Comparison of ENCODE assay signal across 8 mouse cellular contexts in genomic region chr4:48279498-48280134, GRCm38 (mm10). TPM values are rescaled to one million over a fixed set of nuclear protein-coding genes. Genes with fewer than 3 reads are reported as not detected.
A peak's percentile ranks its signal among the peaks of the same experiment; 100 is the strongest.
DNase-seq lines count a peak whose midpoint lies in the region; ATAC-seq lines count a peak whose summit lies in the region.

Erp44 (minus strand) TSS chr4:48279558.
Invs (plus strand) TSS chr4:48279760.

- ATAC-seq in hindbrain, embryonic 11.5 days (ENCODE audit: low FRiP score): peak; percentile 100

- H3K4me2 ChIP-seq in hindbrain, embryonic 11.5 days (replicated peaks; ENCODE audit: low read depth, low read length): peak within 1 kb of the TSS; percentile 74

- no peaks in the 10 kb centered on the region for H3K4me1 ChIP-seq in hindbrain, embryonic 11.5 days (replicated peaks; ENCODE audit: control insufficient read depth, insufficient read depth, low read length)

- H3K27ac ChIP-seq in hindbrain, embryonic 11.5 days (ENCODE audit: low read depth, low read length): peak within 1 kb of the TSS; percentile 76

- no peaks in the 10 kb centered on the region for H3K9me3 ChIP-seq in hindbrain, embryonic 11.5 days (ENCODE audit: control insufficient read depth, low read length)

- H3K27me3 ChIP-seq in hindbrain, embryonic 11.5 days (ENCODE audit: control insufficient read depth, insufficient read depth, low read length): no peaks in the 10 kb centered on the region

- H3K36me3 ChIP-seq in hindbrain, embryonic 11.5 days (ENCODE audit: control insufficient read depth, insufficient read depth, low read length): no peaks in the 10 kb centered on the region

- peak; percentile 98 for DNase-seq in Muller cell, postnatal 12 days (ENCODE audit: inconsistent ontology term)
- peak; percentile 98 for DNase-seq in cerebellum, adult 9-11 months
- peak; percentile 97 to 98 for DNase-seq in frontal cortex, adult 2 months (ENCODE audit: extremely low spot score in 1 of 2, low spot score in 1 of 2)
- peak; percentile 96 for DNase-seq in hindbrain, embryonic 11.5 days (ENCODE audit: low spot score)
- DNase-seq in layer of hippocampus, postnatal 10 days (ENCODE audit: low spot score in 2 of 2): peak; percentile 91 to 92
- peak; percentile 98 for DNase-seq in lung, postnatal 10 days
- DNase-seq in ovary, postnatal 36 days (ENCODE audit: low spot score): peak; percentile 90
- DNase-seq in thymus, postnatal 25 days: peak; percentile 89

- H3K9ac ChIP-seq in hindbrain, embryonic 11.5 days (ENCODE audit: low read depth, low read length): peak within 1 kb of the TSS; percentile 88

- peak within 1 kb of the TSS; percentile 95 for H3K4me3 ChIP-seq in hindbrain, embryonic 11.5 days (ENCODE audit: low read depth, low read length)

- 0% methylated on average over 41 of the region's 41 CpGs for WGBS in hindbrain, embryonic 11.5 days

RNA-seq across cellular contexts. Expression of gene Erp44, which starts in this region (rescaled TPM):
- polyA plus RNA-seq in frontal cortex, adult 2 months (2012; rRNA removed): 25.5 and 26.3 TPM in 2 replicates
- 78.8 and 78.9 TPM in 2 replicates for polyA plus RNA-seq in hindbrain, embryonic 11.5 days (2014; fragmentation: Nextera tagmentation; extraction: Ambion mirVana)
- total RNA-seq in layer of hippocampus, postnatal 10 days (2021): 10 to 100 TPM; 34.2 to 35.2 TPM

RNA-seq across cellular contexts. Expression of gene Invs, which starts in this region (rescaled TPM):
- polyA plus RNA-seq in frontal cortex, adult 2 months (2012; rRNA removed): 9.6 and 10.9 TPM in 2 replicates
- polyA plus RNA-seq in hindbrain, embryonic 11.5 days (2014; fragmentation: Nextera tagmentation; extraction: Ambion mirVana): 6.7 and 9.4 TPM in 2 replicates
- 10 to 100 TPM; 10.6 to 11.6 TPM for total RNA-seq in layer of hippocampus, postnatal 10 days (2021)

Comparison
In these comparisons a context has a peak if more than half of its experiments do, and no peak if none do; other contexts are left out.
1. Peak in every context shown above with its lines: DNase-seq, ATAC-seq, H3K4me3 ChIP-seq and H3K27ac ChIP-seq.